Mouse (Mus musculus) heart, adult 2 months (tissue): Measurements from ENCODE around the gene Cd81.

ENCODE experiments used
- CTCF ChIP-seq: fragments of 200-600 bp; IDR thresholded peaks from 2 replicates; pipeline ENCODE4 v1.8.1; 2022; ENCODE audit warnings: antibody characterized with exemption, mild to moderate bottlenecking, moderate library complexity
- EP300 ChIP-seq: fragments of 200-500 bp; IDR thresholded peaks from 2 replicates; pipeline ENCODE4 v1.6.1; 2011; ENCODE audit warnings: low read depth, low read length, control low read depth; ENCODE audit not compliant: insufficient read depth
- POLR2A ChIP-seq: fragments of 200-500 bp; IDR thresholded peaks from 2 replicates; pipeline ENCODE4 v1.6.1; 2011; ENCODE audit warnings: mild to moderate bottlenecking, low read depth, low read length, control low read depth; ENCODE audit not compliant: insufficient read depth

GRCm38 (mm10) chr7:143014862-143015659, 37.5 kb upstream of the Cd81 start:
- no peak for TF ChIP-seq EP300
- no peak for TF ChIP-seq CTCF
- no peak for TF ChIP-seq POLR2A
